16 mouse cellular contexts compared by ENCODE assay signal in the genomic region with DNA sequence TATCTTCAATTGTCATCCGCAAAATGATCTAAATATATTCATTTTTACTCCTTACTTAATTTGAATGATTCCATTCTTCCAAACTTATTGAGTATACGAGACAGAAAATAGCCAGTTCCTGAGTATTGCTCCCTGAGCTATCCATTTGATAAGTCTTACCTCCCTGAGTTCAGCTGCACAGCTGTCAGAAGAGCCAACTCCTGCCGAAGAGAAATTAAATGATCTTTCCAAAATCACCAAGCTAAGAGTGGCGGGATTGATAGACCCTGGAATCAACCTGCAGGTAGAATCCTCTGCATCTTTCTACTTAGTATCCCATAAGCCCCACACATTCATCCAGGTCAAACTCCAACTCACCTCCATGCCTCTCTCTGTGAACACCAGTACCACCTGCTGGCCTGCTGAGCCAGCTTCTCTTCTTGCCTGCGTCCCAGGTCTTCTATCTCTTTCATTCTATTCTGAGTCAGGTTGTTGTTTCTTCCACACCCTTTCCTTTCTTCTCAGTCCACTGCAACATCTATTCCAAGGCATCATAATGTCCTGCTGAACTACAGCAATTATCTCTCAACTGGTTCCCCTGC.
DNase-seq lines count a peak whose midpoint lies in the region; ATAC-seq and TF ChIP-seq lines count a peak whose summit lies in the region.
"Had no signal": no experiment of that assay in that cellular context is flagged by ENCODE, and none has a peak within 500 bp of the region (broad histone marks: within the 10 kb centered on the region; RNA-seq: fewer than 3 reads in every experiment).

No protein-coding gene starts in this region.

- peak; percentile 49 for DNase-seq in heart, adult 11 months
- no peak for DNase-seq in heart, adult 9 months (ENCODE audit: low spot score in 2 of 2)
- no peak for DNase-seq in liver, embryonic 14.5 days (ENCODE audit: low read depth in 3 of 3, low spot score in 3 of 3)
- peak; percentile 68 for DNase-seq in A20 (ENCODE audit: low read depth, low spot score)
- DNase-seq in kidney, adult 9 months: peak; percentile 66
- DNase-seq in cerebellum, adult 9-11 months: no peak
- DNase-seq: cerebellum, adult 8-10 months; gastrocnemius, postnatal 25 days; heart, postnatal 36 days; lung, postnatal 10 days; right cerebral cortex, adult 18-20 months; thymus, postnatal 25 days had no signal

- no peaks in the 10 kb centered on the region for H3K9me3 ChIP-seq in liver, embryonic 14.5 days (ENCODE audit: control insufficient read depth, low read length)
- no peaks in the 10 kb centered on the region for H3K9me3 ChIP-seq in liver, embryonic 12.5 days (replicated peaks)
- H3K9me3 ChIP-seq: limb, embryonic 12.5 days had no signal

- no peak overlapping the region for H3K4me3 ChIP-seq in liver, embryonic 14.5 days (ENCODE audit: insufficient read depth in 1 of 2, low read depth in 2 of 2, low read length in 2 of 2)
- H3K4me3 ChIP-seq in liver, embryonic 12.5 days: no peak overlapping the region
- H3K4me3 ChIP-seq: erythroblast, embryonic 14.5 days; limb, embryonic 12.5 days had no signal

- 66% methylated on average over 5 of the region's 5 CpGs for WGBS in liver, embryonic 14.5 days (ENCODE audit: insufficient replicate concordance)
- 79% methylated on average over 5 of the region's 5 CpGs for WGBS in liver, embryonic 12.5 days (ENCODE audit: insufficient replicate concordance)

- H3K9ac ChIP-seq in liver, embryonic 14.5 days (replicated peaks): no peak overlapping the region
- no peak overlapping the region for H3K9ac ChIP-seq in liver, embryonic 12.5 days
- H3K9ac ChIP-seq: limb, embryonic 12.5 days had no signal

- TF ChIP-seq CTCF in liver, embryonic 14.5 days (IDR thresholded peaks at IDR 0.05; ENCODE audit: low read depth): peak; percentile 48

- no peak for ATAC-seq in liver, embryonic 14.5 days (ENCODE audit: insufficient read depth)
- no peak for ATAC-seq in liver, embryonic 12.5 days
- ATAC-seq in inflammation-experienced regulatory T-cells, adult 6 months: no peak

- no peak overlapping the region for H3K4me2 ChIP-seq in liver, embryonic 14.5 days (ENCODE audit: low read depth)
- no peak overlapping the region for H3K4me2 ChIP-seq in liver, embryonic 12.5 days
- H3K4me2 ChIP-seq: limb, embryonic 12.5 days had no signal

- H3K27me3 ChIP-seq in liver, embryonic 14.5 days (ENCODE audit: control insufficient read depth, insufficient read depth, low read length): no peaks in the 10 kb centered on the region
- H3K27me3 ChIP-seq in liver, embryonic 12.5 days (replicated peaks): no peaks in the 10 kb centered on the region
- H3K27me3 ChIP-seq: limb, embryonic 12.5 days had no signal

- no peak for TF ChIP-seq EP300 in liver, embryonic 14.5 days (IDR thresholded peaks at IDR 0.05; ENCODE audit: low read depth)

- no peak overlapping the region for H3K27ac ChIP-seq in liver, embryonic 14.5 days
- no peak overlapping the region for H3K27ac ChIP-seq in liver, embryonic 12.5 days
- H3K27ac ChIP-seq: limb, embryonic 12.5 days had no signal

- H3K4me1 ChIP-seq in liver, embryonic 14.5 days (replicated peaks; ENCODE audit: control insufficient read depth in 2 of 2, insufficient read depth in 2 of 2, low read length in 1 of 2): peaks cover 7 to 16% of the 10 kb centered on the region in 2 experiments
- H3K4me1 ChIP-seq in liver, embryonic 12.5 days: peaks cover 18% of the 10 kb centered on the region

- no peaks in the 10 kb centered on the region for H3K36me3 ChIP-seq in liver, embryonic 14.5 days (replicated peaks; ENCODE audit: control insufficient read depth, insufficient read depth, low read depth)
- H3K36me3 ChIP-seq in liver, embryonic 12.5 days: no peaks in the 10 kb centered on the region
- H3K36me3 ChIP-seq: limb, embryonic 12.5 days had no signal

Comparison
In these comparisons a context has a peak if more than half of its experiments do, and no peak if none do; other contexts are left out.
1. DNase-seq: peak in heart, adult 11 months (single experiment), A20 (single experiment) and kidney, adult 9 months (single experiment); none in heart, adult 9 months (0 of 2), liver, embryonic 14.5 days (0 of 3) and cerebellum, adult 9-11 months (single experiment).